Mouse (Mus musculus) cortical plate, adult 2 months (tissue): ENCODE results near the gene Lrriq3.

Experiments used
- CTCF ChIP-seq: fragments of 200-500 bp; IDR thresholded peaks from 2 replicates; pipeline ENCODE4 v1.5.1; 2011; ENCODE audit warnings: mild to moderate bottlenecking, control low read depth, low read length; ENCODE audit not compliant: insufficient read depth; ENCODE audit errors: extremely low read depth
- POLR2A ChIP-seq: fragments of 200-500 bp; IDR thresholded peaks from 2 replicates; pipeline ENCODE4 v1.6.1; 2011; ENCODE audit warnings: mild to moderate bottlenecking, low read length, control low read depth; ENCODE audit not compliant: insufficient read depth; ENCODE audit errors: extremely low read depth

GRCm38 (mm10) chr3:155235502-155235901 lies 142.3 kb downstream of the Lrriq3 start:
- TF ChIP-seq CTCF (no peak), POLR2A (no peak)
